Mouse (Mus musculus) B cell, adult 67 days (primary cell): ENCODE results near the gene Gm853. TPM values are rescaled to one million over a fixed set of nuclear protein-coding genes. Genes with fewer than 3 reads are reported as not detected.

Experiments
- total RNA-seq, 2 experiments: library from RNA; stranded (reverse); gene quantifications; 4 replicates each; pipeline ENCODE4 v1.2.4; 2023

Gene Gm853
- total RNA-seq, result not detected

GRCm38 (mm10) chr4:130222179-130222578 lies at the start of gene Gm853:
Gene Gm853, minus strand, starts transcription at chr4:130222401.

GRCm38 (mm10) chr4:130175072-130175711 lies 47.0 kb downstream of the Gm853 start, which contains the start of gene Tinagl1:
Gene Tinagl1, minus strand, starts transcription at chr4:130175122.

Other genes starting within 250 kb of the Gm853 start
- gene Adgrb2, start 237.5 kb downstream of the Gm853 start, total RNA-seq, result not detected
- not detected for gene Col16a1, start 174.6 kb downstream of the Gm853 start, total RNA-seq
- gene Pef1, start 119.8 kb downstream of the Gm853 start, total RNA-seq, result 10 to 100 TPM; 29.4 to 36.9 TPM
- not detected for gene Hcrtr1, start 83.0 kb downstream of the Gm853 start, total RNA-seq
- not detected for gene Tinagl1, start 47.3 kb downstream of the Gm853 start, total RNA-seq
- not detected for gene Serinc2, start 56.8 kb upstream of the Gm853 start, total RNA-seq
- gene Fabp3, start 86.2 kb upstream of the Gm853 start, total RNA-seq, result not detected
- gene Gm10570, start 86.3 kb upstream of the Gm853 start, total RNA-seq, result not detected
- 10 to 100 TPM; 31.1 to 34.5 TPM for gene Zcchc17, start 137.5 kb upstream of the Gm853 start, total RNA-seq
- gene Snrnp40, start 137.7 kb upstream of the Gm853 start, total RNA-seq, result 10 to 100 TPM; 62.6 to 69.9 TPM